Mouse (Mus musculus) cerebellum, adult 2 months (tissue): Measurements from ENCODE around the gene Syt2.

Experiments used
- CTCF ChIP-seq: fragments of 200-500 bp; IDR thresholded peaks from 2 replicates; pipeline ENCODE4 v1.5.1; 2011; ENCODE audit warnings: low read depth, mild to moderate bottlenecking, control low read depth, low read length, moderate library complexity, borderline replicate concordance; ENCODE audit not compliant: insufficient read depth
- POLR2A ChIP-seq: fragments of 200-500 bp; IDR thresholded peaks from 2 replicates; pipeline ENCODE4 v1.6.1; 2011; ENCODE audit warnings: low read length, control low read depth, borderline replicate concordance; ENCODE audit not compliant: insufficient read depth

GRCm38 (mm10) chr1:134660163-134660562, 13.7 kb downstream of the Syt2 start:
- TF ChIP-seq CTCF (no peak), POLR2A (no peak)
